Mouse (Mus musculus) stomach, postnatal 0 days (tissue): Measurements from ENCODE around the gene Bud13.

Experiments
- CTCF ChIP-seq: IDR thresholded peaks from 2 replicates; pipeline ENCODE4 v1.5.1; 2016; ENCODE audit warnings: antibody characterized with exemption, low read depth, mild to moderate bottlenecking, moderate library complexity
- EP300 ChIP-seq: optimal IDR thresholded peaks from 2 replicates; pipeline ENCODE3; 2016; ENCODE audit warnings: antibody characterized with exemption

DNA sequence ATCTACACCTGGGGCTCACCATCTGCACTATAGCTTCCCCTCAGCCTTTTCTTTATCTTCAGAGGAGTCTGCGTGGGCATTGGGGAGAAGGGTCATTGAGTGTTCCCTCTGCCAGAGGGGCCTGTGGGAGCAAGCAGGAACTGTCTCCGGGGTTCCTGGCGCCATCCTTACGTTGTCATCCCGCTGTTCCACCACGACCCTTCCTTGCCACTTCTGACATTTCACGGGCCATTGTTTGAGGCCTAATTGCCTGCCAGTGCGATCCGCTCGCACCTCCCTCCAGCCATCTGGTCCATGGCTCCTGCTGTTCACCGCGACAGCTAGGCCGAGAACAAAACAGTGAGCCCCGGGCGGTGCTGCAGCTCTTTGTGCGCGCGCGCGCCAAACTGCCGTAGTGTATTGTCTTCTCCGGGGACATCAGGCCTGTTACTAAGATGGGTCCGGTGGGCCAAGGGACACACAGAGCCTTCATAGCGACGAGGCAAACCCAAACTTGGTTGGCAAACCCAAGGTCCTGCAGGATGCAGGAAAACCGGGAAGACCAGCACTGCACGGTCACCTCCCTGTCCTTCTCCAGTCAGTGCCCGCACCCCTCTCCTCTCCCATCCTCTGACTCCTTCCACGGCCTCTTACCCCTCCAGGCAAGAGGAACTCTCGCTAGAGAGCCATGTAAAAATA, 45.9 kb downstream of the Bud13 start:
- no peak for TF ChIP-seq EP300
- TF ChIP-seq CTCF, result no peak
